Mouse (Mus musculus) cerebellum, adult 2 months (tissue): ENCODE data around the gene Tango6.

Experiments
- CTCF ChIP-seq: fragments of 200-500 bp; IDR thresholded peaks from 2 replicates; pipeline ENCODE4 v1.5.1; 2011; ENCODE audit warnings: low read depth, mild to moderate bottlenecking, control low read depth, low read length, moderate library complexity, borderline replicate concordance; ENCODE audit not compliant: insufficient read depth
- POLR2A ChIP-seq: fragments of 200-500 bp; IDR thresholded peaks from 2 replicates; pipeline ENCODE4 v1.6.1; 2011; ENCODE audit warnings: low read length, control low read depth, borderline replicate concordance; ENCODE audit not compliant: insufficient read depth

DNA sequence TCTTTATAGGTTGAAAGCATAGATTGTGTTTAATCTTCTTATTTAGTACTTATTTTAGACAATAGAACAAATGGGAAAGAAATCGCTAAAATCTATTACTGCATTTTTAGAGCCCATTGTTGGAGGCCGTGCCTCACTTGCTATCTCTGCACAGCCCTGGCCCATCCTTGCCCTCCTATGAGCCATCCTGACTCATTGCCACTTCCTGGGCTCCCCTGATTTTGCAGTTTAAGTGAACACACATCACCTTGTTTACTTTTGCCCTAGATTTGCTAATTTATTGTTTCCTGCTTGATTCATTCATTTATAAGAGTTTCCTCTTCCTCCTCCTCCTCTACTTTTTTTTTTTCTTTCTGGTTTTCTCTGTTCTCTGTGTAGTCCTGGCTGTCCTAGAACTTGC lies 55.0 kb downstream of the Tango6 start:
- no peak for TF ChIP-seq POLR2A
- no peak for TF ChIP-seq CTCF
